ENCODE assay signal across 8 mouse cellular contexts in the genomic region with DNA sequence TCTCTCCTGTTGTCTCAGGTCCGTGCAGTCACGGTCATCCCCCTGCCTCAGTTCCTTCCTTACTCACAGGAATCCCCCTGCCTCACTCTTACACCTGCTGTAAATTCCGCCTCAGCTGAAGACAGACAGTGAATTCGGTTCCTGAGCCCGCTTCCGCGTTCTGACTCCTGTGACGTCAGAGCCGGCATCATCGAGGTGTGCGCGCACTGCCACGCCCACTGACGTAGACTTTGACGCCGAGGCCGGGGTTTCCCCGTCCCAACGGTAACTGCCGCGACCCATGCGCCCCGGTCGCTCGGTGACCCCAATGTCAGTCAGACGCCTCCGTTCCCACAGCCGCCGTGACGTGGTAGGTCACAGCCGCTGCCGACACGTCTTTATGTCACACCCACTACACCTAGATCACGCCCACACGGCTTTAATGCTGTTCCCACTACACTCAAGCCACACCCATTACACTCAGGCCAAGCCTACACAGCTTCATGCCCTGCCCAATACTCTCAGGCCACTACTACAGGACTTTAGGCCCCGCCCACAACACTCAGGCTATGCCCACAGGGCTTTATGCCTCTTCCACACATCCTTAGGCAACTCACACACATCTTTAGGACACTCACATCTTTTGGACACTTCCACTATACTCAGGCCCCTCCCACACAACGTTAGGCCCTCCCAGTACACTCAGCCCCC.
DNase-seq lines count a peak whose midpoint lies in the region; ATAC-seq lines count a peak whose summit lies in the region.

No protein-coding gene starts in this region.

- no peaks in the 10 kb centered on the region for H3K36me3 ChIP-seq in limb, embryonic 15.5 days
- H3K36me3 ChIP-seq in midbrain, embryonic 16.5 days (ENCODE audit: control insufficient read depth, insufficient read depth, low read length): no peaks in the 10 kb centered on the region

- peak; percentile 73 for DNase-seq in ovary, adult 18-20 months (ENCODE audit: low spot score)
- no peak for DNase-seq in ovary, postnatal 14 days (ENCODE audit: low spot score)
- DNase-seq in embryo, embryonic 10.5 days (ENCODE audit: low spot score): peak; percentile 90
- peak; percentile 71 to 86 for DNase-seq in gastrocnemius, postnatal 4 days (ENCODE audit: low spot score in 2 of 2)
- DNase-seq in kidney, adult 18-20 months: peak; percentile 95
- peak; percentile 87 to 89 for DNase-seq in spleen, postnatal 36 days (ENCODE audit: low spot score in 2 of 2)

- peak overlapping the region; percentile 74 for H3K4me3 ChIP-seq in limb, embryonic 15.5 days
- peak overlapping the region; percentile 52 for H3K4me3 ChIP-seq in midbrain, embryonic 16.5 days (ENCODE audit: low read depth, low read length)

- no peaks in the 10 kb centered on the region for H3K27me3 ChIP-seq in limb, embryonic 15.5 days
- H3K27me3 ChIP-seq in midbrain, embryonic 16.5 days (ENCODE audit: control insufficient read depth, insufficient read depth, low read depth, low read length): no peaks in the 10 kb centered on the region

- H3K4me1 ChIP-seq in limb, embryonic 15.5 days: peaks cover 7% of the 10 kb centered on the region
- peaks cover 5% of the 10 kb centered on the region for H3K4me1 ChIP-seq in midbrain, embryonic 16.5 days (ENCODE audit: control insufficient read depth, insufficient read depth, low read length)

- H3K4me2 ChIP-seq in limb, embryonic 15.5 days: peak overlapping the region; percentile 47
- H3K4me2 ChIP-seq in midbrain, embryonic 16.5 days (ENCODE audit: low read length): peak overlapping the region; percentile 69

- 0% methylated on average over 37 of the region's 37 CpGs for WGBS in limb, embryonic 15.5 days
- under 1% methylated on average over 37 of the region's 37 CpGs for WGBS in midbrain, embryonic 16.5 days

- peak; percentile 51 for ATAC-seq in limb, embryonic 15.5 days (ENCODE audit: insufficient number of reproducible peaks, low FRiP score, low TSS enrichment, low read depth)
- ATAC-seq in midbrain, embryonic 16.5 days: peak; percentile 73

- H3K9me3 ChIP-seq in limb, embryonic 15.5 days: no peaks in the 10 kb centered on the region
- no peaks in the 10 kb centered on the region for H3K9me3 ChIP-seq in midbrain, embryonic 16.5 days (replicated peaks; ENCODE audit: control insufficient read depth, low read length, poor library complexity, severe bottlenecking)

- H3K9ac ChIP-seq in limb, embryonic 15.5 days: peak overlapping the region; percentile 52
- H3K9ac ChIP-seq in midbrain, embryonic 16.5 days (ENCODE audit: low read depth, low read length): peak overlapping the region; percentile 87

- peak overlapping the region; percentile 99 for H3K27ac ChIP-seq in limb, embryonic 15.5 days
- peak overlapping the region; percentile 100 for H3K27ac ChIP-seq in midbrain, embryonic 16.5 days (ENCODE audit: low read length)
